Mouse (Mus musculus) small intestine, adult 2 months (tissue): Measurements from ENCODE around the gene Cpeb2.

Experiments
- CTCF ChIP-seq: fragments of 200-500 bp; IDR thresholded peaks from 2 replicates; pipeline ENCODE4 v1.5.1; 2012; ENCODE audit warnings: low read depth, mild to moderate bottlenecking, control low read depth, inconsistent platforms, low read length, moderate library complexity, mixed read lengths; ENCODE audit not compliant: insufficient replicate concordance, insufficient read length; ENCODE audit errors: extremely low read depth
- POLR2A ChIP-seq: fragments of 200-500 bp; IDR thresholded peaks from 2 replicates; pipeline ENCODE4 v1.6.1; 2012; ENCODE audit warnings: low read depth, mild to moderate bottlenecking, control low read depth, inconsistent platforms, low read length, moderate library complexity

- TF ChIP-seq CTCF (no peak), POLR2A (no peak)
These were observed 106.0 kb downstream of the Cpeb2 start for GRCm38 (mm10) chr5:43338771-43339475.
